Mouse (Mus musculus): ENCODE data around the gene Eif2b2.

- TF ChIP-seq CTCF (IDR thresholded peaks at IDR 0.05; ENCODE audit: extremely low read depth, insufficient read length, insufficient replicate concordance, low read depth, low read length) (no peak), POLR2A (IDR thresholded peaks at IDR 0.05; ENCODE audit: low read depth, low read length) (no peak)
Observed at GRCm38 (mm10) chr12:85186361-85186760, 32.9 kb upstream of the Eif2b2 start.
